Mouse (Mus musculus): Measurements from ENCODE around the gene Gpr34. TPM values are rescaled to one million over a fixed set of nuclear protein-coding genes. Genes with fewer than 3 reads are reported as not detected.

Gpr34 gene
- polyA plus RNA-seq, 1 experiment from 2014 or later, result 2.3 TPM

DNA sequence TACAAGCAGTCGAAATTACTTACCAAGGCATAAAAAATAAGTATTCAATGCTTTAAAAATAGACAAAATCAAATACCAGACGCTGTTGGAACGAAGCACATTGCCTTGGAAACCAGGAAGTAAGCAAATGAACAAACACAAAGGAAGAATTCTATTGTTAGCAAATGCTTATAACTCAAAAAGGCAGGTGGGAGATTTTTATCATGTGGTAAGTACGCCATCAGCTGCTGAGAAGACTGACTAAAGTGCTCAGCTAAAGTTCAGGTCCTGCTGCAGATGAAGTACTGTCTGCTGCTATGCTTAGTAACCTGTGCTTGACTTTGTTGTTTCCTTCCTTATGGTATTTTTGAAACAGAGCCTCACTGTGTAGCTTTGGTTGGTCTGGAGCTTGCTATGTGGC is 13.4 kb upstream of the Gpr34 start:
- 75% methylated on average over 4 of the region's 4 CpGs for WGBS

DNA sequence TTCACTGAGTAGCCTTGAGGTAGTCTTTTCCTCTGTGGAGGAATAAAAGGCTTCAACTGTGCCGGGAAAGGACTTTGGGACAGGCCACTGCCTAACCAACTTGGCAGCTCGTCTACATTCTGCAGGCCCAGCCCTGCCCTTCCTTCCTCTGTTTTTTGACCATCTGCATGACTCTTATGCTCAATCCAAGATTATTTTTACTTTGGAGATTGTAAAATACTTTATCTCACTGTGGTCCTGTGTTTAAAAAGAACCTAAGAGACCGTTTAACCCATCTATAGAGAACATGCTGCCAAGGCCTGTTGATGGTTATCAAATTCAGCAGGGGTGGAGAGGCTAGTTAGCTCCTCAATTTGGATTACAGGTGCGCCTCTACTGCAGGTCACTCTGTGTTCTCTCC is 10.4 kb upstream of the Gpr34 start:
- Histone ChIP-seq H3K9ac (ENCODE audit: low read length) (no peak overlapping the region), H3K9me3 (ENCODE audit: control insufficient read depth, low read length) (no peaks in the 10 kb centered on the region), H3K27me3 (replicated peaks; ENCODE audit: control insufficient read depth, insufficient read depth, low read length) (0 out of 2 replicates have a peak, but pooled peaks cover 2% of the 10 kb centered on the region), H3K4me1 (replicated peaks; ENCODE audit: control insufficient read depth, insufficient read depth, low read length) (no peaks in the 10 kb centered on the region), H3K36me3 (ENCODE audit: control insufficient read depth, insufficient read depth, low read length) (no peaks in the 10 kb centered on the region), H3K27ac (ENCODE audit: low read depth) (no peak overlapping the region), H3K4me3 (ENCODE audit: low read depth, low read length) (no peak overlapping the region), H3K4me2 (ENCODE audit: low read length) (no peak overlapping the region)
- DNase-seq (ENCODE audit: low spot score), result no peak
- no peak for ATAC-seq (replicated peaks; ENCODE audit: low FRiP score, low TSS enrichment, low read depth)
- WGBS, result 75% methylated on average over 4 of the region's 4 CpGs

More for the DNA sequence above, 13.4 kb upstream of the Gpr34 start:
- DNase-seq (ENCODE audit: low spot score) (no peak), ATAC-seq (replicated peaks; ENCODE audit: low FRiP score, low TSS enrichment, low read depth) (no peak)
- Histone ChIP-seq H3K4me1 (replicated peaks; ENCODE audit: control insufficient read depth, insufficient read depth, low read length) (no peaks in the 10 kb centered on the region), H3K9ac (ENCODE audit: low read length) (no peak overlapping the region), H3K27me3 (replicated peaks; ENCODE audit: control insufficient read depth, insufficient read depth, low read length) (0 out of 2 replicates have a peak, but pooled peaks cover under 1% of the 10 kb centered on the region), H3K4me3 (ENCODE audit: low read depth, low read length) (no peak overlapping the region), H3K36me3 (ENCODE audit: control insufficient read depth, insufficient read depth, low read length) (no peaks in the 10 kb centered on the region; the same call in 1 of the 2 replicates), H3K9me3 (ENCODE audit: control insufficient read depth, low read length) (no peaks in the 10 kb centered on the region), H3K4me2 (ENCODE audit: low read length) (no peak overlapping the region), H3K27ac (ENCODE audit: low read depth) (no peak overlapping the region)

DNA sequence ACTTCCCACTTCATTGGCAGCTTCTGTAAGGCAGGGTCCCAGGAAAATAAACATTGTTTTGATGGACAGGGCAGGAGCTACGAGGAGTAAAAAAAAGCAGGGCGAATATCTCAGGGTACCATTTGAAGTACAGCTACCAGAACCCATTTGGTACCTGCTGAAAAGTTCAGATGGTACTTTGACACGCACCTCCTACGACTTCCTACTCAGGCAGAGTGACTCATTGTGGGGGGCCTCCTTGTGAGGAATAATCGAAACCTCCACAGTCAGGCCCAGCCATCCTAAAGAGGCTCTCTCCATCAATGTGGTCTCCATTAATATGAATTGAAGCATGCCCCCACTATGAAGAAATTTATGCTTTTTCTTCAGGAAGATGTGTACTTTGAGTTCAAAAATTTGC is 9.2 kb upstream of the Gpr34 start:
- ATAC-seq (replicated peaks; ENCODE audit: low FRiP score, low TSS enrichment, low read depth) (no peak), DNase-seq (ENCODE audit: low spot score) (no peak)
- Histone ChIP-seq H3K27ac (ENCODE audit: low read depth) (no peak overlapping the region), H3K4me1 (replicated peaks; ENCODE audit: control insufficient read depth, insufficient read depth, low read length) (no peaks in the 10 kb centered on the region), H3K36me3 (ENCODE audit: control insufficient read depth, insufficient read depth, low read length) (no peaks in the 10 kb centered on the region), H3K9ac (ENCODE audit: low read length) (no peak overlapping the region), H3K4me3 (ENCODE audit: low read depth, low read length) (no peak overlapping the region), H3K4me2 (ENCODE audit: low read length) (no peak overlapping the region), H3K27me3 (replicated peaks; ENCODE audit: control insufficient read depth, insufficient read depth, low read length) (0 out of 2 replicates have a peak, but pooled peaks cover 2% of the 10 kb centered on the region), H3K9me3 (ENCODE audit: control insufficient read depth, low read length) (no peaks in the 10 kb centered on the region)
- 82% methylated on average over 5 of the region's 5 CpGs for WGBS

- Histone ChIP-seq H3K9me3 (ENCODE audit: control insufficient read depth, low read length) (no peaks in the 10 kb centered on the region), H3K4me2 (ENCODE audit: low read length) (no peak overlapping the region), H3K4me1 (replicated peaks; ENCODE audit: control insufficient read depth, insufficient read depth, low read length) (no peaks in the 10 kb centered on the region), H3K27me3 (replicated peaks; ENCODE audit: control insufficient read depth, insufficient read depth, low read length) (no peaks in the 10 kb centered on the region), H3K4me3 (ENCODE audit: low read depth, low read length) (no peak overlapping the region), H3K27ac (ENCODE audit: low read depth) (no peak overlapping the region), H3K36me3 (ENCODE audit: control insufficient read depth, insufficient read depth, low read length) (no peaks in the 10 kb centered on the region), H3K9ac (ENCODE audit: low read length) (no peak overlapping the region)
- WGBS, result 78% methylated on average over 1 of the region's 1 CpGs
- ATAC-seq (replicated peaks; ENCODE audit: low FRiP score, low TSS enrichment, low read depth) (no peak), DNase-seq (ENCODE audit: low spot score) (no peak)
Measured at GRCm38 (mm10) chrX:13636398-13636797, 4.5 kb downstream of the Gpr34 start.

- Histone ChIP-seq H3K36me3 (ENCODE audit: control insufficient read depth, insufficient read depth, low read length) (no peaks in the 10 kb centered on the region), H3K27ac (ENCODE audit: low read depth) (no peak overlapping the region), H3K4me2 (ENCODE audit: low read length) (no peak overlapping the region), H3K9me3 (ENCODE audit: control insufficient read depth, low read length) (no peaks in the 10 kb centered on the region), H3K4me3 (ENCODE audit: low read depth, low read length) (no peak overlapping the region), H3K9ac (ENCODE audit: low read length) (no peak overlapping the region), H3K27me3 (replicated peaks; ENCODE audit: control insufficient read depth, insufficient read depth, low read length) (no peaks in the 10 kb centered on the region), H3K4me1 (replicated peaks; ENCODE audit: control insufficient read depth, insufficient read depth, low read length) (no peaks in the 10 kb centered on the region)
- WGBS, result 73% methylated on average over 2 of the region's 2 CpGs
- no peak for DNase-seq (ENCODE audit: low spot score)
- no peak for ATAC-seq (replicated peaks; ENCODE audit: low FRiP score, low TSS enrichment, low read depth)
Measured at GRCm38 (mm10) chrX:13638894-13639293, 7.0 kb downstream of the Gpr34 start.

GRCm38 (mm10) chrX:13651889-13652288 is 20.0 kb downstream of the Gpr34 start:
- no peak overlapping the region for H3K27ac ChIP-seq (ENCODE audit: low read depth)
- H3K36me3 ChIP-seq (ENCODE audit: control insufficient read depth, insufficient read depth, low read length), result no peaks in the 10 kb centered on the region
- no peak for DNase-seq (ENCODE audit: low spot score)
- ATAC-seq (replicated peaks; ENCODE audit: low FRiP score, low TSS enrichment, low read depth), result no peak
- no peak overlapping the region for H3K9ac ChIP-seq (ENCODE audit: low read length)
- no peak overlapping the region for H3K4me3 ChIP-seq (ENCODE audit: low read depth, low read length)
- no peaks in the 10 kb centered on the region for H3K9me3 ChIP-seq (ENCODE audit: control insufficient read depth, low read length)
- no peak overlapping the region for H3K4me2 ChIP-seq (ENCODE audit: low read length)
- no peaks in the 10 kb centered on the region for H3K27me3 ChIP-seq (replicated peaks; ENCODE audit: control insufficient read depth, insufficient read depth, low read length)
- H3K4me1 ChIP-seq (replicated peaks; ENCODE audit: control insufficient read depth, insufficient read depth, low read length), result no peaks in the 10 kb centered on the region
- WGBS, result 80% methylated on average over 2 of the region's 2 CpGs

DNA sequence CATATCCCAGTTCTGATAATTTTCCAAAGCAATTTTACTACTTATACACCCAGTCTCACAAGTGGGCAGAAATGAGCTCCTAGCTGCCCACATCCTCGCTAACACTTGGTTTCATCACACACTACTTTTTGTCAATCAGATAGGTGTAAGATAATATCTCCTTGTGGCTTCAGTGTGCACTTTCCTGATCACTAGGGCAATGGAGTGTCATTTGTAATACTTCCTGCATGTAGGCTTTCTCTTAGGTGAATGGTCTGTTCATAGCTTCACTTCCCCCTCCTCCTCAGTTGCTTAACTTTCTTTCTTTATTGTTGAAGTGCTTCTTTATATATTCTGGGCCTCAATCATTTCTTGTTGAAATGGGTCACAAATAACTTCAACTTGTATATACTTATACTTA is 20.4 kb downstream of the Gpr34 start:
- Histone ChIP-seq H3K4me3 (ENCODE audit: low read depth, low read length) (no peak overlapping the region), H3K27ac (ENCODE audit: low read depth) (no peak overlapping the region), H3K36me3 (ENCODE audit: control insufficient read depth, insufficient read depth, low read length) (no peaks in the 10 kb centered on the region), H3K9me3 (ENCODE audit: control insufficient read depth, low read length) (no peaks in the 10 kb centered on the region), H3K4me2 (ENCODE audit: low read length) (no peak overlapping the region), H3K27me3 (replicated peaks; ENCODE audit: control insufficient read depth, insufficient read depth, low read length) (no peaks in the 10 kb centered on the region), H3K9ac (ENCODE audit: low read length) (no peak overlapping the region), H3K4me1 (replicated peaks; ENCODE audit: control insufficient read depth, insufficient read depth, low read length) (no peaks in the 10 kb centered on the region)
- ATAC-seq (replicated peaks; ENCODE audit: low FRiP score, low TSS enrichment, low read depth), result no peak
- no peak for DNase-seq (ENCODE audit: low spot score)
- WGBS, result 84% methylated on average over 1 of the region's 1 CpGs

DNA sequence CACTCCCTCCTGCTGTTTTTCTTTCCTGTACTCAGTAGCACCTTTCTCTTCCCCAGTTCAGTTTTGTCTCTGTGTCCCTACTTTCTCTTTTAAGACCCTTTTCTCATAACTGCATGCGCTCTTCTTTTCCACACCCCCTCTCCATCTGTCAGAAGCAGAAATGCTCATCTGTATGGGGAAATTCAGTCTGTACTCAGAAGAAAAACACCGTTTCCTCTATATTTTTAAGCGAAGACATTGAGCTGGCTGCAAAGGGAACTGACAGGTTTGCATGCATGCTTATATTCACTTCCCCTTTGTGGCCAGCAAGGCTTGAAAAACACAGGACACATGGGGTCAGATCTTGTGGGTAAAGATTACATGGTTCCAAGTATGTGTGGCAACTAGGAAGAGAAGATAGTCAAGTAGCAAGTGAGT is 23.1 kb downstream of the Gpr34 start:
- ATAC-seq (replicated peaks; ENCODE audit: low FRiP score, low TSS enrichment, low read depth), result no peak
- no peak overlapping the region for H3K4me2 ChIP-seq (ENCODE audit: low read length)
- H3K9ac ChIP-seq (ENCODE audit: low read length), result no peak overlapping the region
- no peaks in the 10 kb centered on the region for H3K4me1 ChIP-seq (replicated peaks; ENCODE audit: control insufficient read depth, insufficient read depth, low read length)
- no peak overlapping the region for H3K4me3 ChIP-seq (ENCODE audit: low read depth, low read length)
- WGBS, result 77% methylated on average over 3 of the region's 3 CpGs
- H3K36me3 ChIP-seq (ENCODE audit: control insufficient read depth, insufficient read depth, low read length), result no peaks in the 10 kb centered on the region
- DNase-seq (ENCODE audit: low spot score), result no peak
- H3K9me3 ChIP-seq (ENCODE audit: control insufficient read depth, low read length), result no peaks in the 10 kb centered on the region
- H3K27ac ChIP-seq (ENCODE audit: low read depth), result no peak overlapping the region
- H3K27me3 ChIP-seq (replicated peaks; ENCODE audit: control insufficient read depth, insufficient read depth, low read length), result no peaks in the 10 kb centered on the region

- Histone ChIP-seq H3K4me2 (ENCODE audit: low read length) (no peak overlapping the region), H3K36me3 (ENCODE audit: control insufficient read depth, insufficient read depth, low read length) (no peaks in the 10 kb centered on the region), H3K4me1 (replicated peaks; ENCODE audit: control insufficient read depth, insufficient read depth, low read length) (no peaks in the 10 kb centered on the region), H3K27me3 (replicated peaks; ENCODE audit: control insufficient read depth, insufficient read depth, low read length) (no peaks in the 10 kb centered on the region), H3K9ac (ENCODE audit: low read length) (no peak overlapping the region), H3K4me3 (ENCODE audit: low read depth, low read length) (no peak overlapping the region), H3K27ac (ENCODE audit: low read depth) (no peak overlapping the region), H3K9me3 (ENCODE audit: control insufficient read depth, low read length) (no peaks in the 10 kb centered on the region)
- DNase-seq (ENCODE audit: low spot score), result no peak
- WGBS, result 85% methylated on average over 6 of the region's 6 CpGs
- ATAC-seq (replicated peaks; ENCODE audit: low FRiP score, low TSS enrichment, low read depth), result no peak
Measured at GRCm38 (mm10) chrX:13655906-13656305, 24.0 kb downstream of the Gpr34 start.

Measured in intestine, embryonic 14.5 days (tissue).